Mouse (Mus musculus): Measurements from ENCODE around the gene Zfp979. TPM values are rescaled to one million over a fixed set of nuclear protein-coding genes. Genes with fewer than 3 reads are reported as not detected.
"Not testable (repeated sequence)": the region's sequence is repeated elsewhere in the genome, so short reads cannot be mapped to it uniquely, and the experiment has no call there.

Gene Zfp979
- 1 to 10 TPM; 1.2 to 1.7 TPM for total RNA-seq (2021)
- long read RNA-seq, experiment 1, partial matches to known transcripts: 4 of 6 reads
- long read RNA-seq, experiment 1, other reads (novel, unspliced or antisense): 2 of 6 reads
- long read RNA-seq, experiment 2, partial matches to known transcripts: 0 of 2 reads
- long read RNA-seq, experiment 2, other reads (novel, unspliced or antisense): 2 of 2 reads

DNA sequence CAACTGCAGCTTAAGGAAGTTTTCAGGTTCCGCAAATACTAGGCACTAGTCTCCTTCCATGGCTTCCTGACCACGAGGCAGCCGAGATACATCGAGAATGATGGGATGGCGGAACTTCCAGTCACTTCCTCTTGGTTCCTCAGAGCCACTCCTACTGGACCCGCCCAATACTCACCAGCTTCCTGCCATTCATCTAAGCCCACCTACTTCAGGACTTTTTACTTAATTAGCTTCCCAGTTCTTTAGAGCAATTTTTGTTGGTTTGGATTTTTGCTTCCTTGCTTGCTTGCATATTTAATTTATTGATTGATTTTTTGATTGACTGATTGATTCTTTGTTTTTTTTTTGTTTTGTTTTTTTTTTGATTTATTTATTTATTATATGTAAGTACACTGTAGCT, at the start of gene Zfp979:
TSS of gene Zfp979 (minus strand) at position 101 of the 400 bp plus-strand sequence.
- not testable (repeated sequence) for DNase-seq

DNA sequence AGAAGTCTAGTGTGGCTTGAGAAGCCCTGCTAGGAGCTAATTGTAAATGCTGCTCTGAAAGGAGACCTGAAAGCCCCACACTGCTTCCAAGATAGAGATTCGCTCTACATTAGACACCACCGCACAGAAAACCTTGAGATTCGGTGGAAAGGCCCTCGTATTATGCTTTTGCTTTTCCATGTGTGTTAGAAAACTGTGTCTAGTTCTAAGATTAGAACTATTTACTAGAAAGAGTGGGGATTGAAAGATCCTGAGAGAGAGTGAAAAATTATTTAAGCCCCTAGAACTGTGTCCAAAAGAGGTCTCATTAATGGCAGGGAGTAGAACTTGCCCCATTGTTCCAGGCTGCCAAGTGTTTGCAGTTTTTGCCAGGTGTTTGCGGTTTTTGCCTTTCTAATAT, 12.9 kb upstream of the Zfp979 start:
- not testable (repeated sequence) for DNase-seq

DNA sequence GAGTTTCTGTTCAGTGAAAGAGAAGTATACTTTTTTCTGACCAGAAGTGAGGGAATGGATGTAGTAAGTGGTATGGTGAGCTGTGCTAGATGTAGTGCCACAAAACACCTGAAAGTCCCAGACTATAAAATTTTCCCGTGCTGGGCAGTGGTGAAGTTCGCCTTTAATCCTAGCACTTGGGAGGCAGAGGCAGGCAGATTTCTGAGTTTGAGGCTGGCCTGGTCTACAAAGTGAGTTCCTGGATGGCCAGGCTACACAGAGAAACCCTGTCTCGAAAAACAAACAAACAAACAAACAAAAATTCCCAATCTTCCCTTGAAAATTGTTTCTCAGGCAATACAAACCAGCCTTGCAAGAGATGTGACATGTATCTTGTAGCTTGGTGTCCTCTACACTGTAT, 5.1 kb upstream of the Zfp979 start:
- not testable (repeated sequence) for DNase-seq

DNA sequence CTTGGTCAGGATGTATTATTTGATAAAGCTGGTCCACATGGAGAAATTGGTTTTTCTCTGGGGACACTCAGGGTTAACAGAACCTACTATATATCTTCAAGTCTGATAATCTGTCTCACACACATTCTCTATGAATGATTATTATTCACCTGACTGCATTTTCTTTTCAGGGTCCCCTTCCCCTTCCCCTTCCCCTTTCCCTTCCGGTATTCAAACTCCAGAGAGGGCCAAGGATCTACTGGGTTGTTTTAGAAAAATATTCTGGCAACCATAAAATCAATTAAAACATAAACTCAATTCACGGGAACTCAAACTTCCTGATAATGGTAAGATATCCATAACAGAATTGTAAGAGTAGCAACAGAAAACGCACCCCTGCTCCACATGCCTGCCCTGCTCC, 381 bp downstream of the Zfp979 start:
- DNase-seq: not testable (repeated sequence)

DNA sequence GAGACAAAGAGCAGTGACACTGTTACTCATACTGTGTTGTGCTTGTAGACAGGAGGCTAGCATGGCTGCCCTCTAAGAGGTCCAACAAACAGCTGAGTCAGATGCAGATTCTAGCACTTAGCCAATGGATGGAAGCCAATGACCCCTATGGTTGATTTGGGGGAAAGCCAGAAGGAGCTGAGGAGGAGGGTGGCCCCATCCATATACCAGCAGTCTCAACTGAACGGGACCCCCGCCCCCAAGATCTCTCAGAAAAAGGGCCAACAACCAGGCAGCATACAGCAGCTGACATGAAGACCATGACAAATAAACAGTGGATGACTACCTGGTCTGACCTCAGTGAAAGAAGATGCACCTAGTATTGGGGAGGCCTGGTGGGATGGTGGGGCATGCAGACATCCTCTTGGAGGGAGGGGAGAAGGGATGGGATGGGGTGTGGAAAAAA, 8.5 kb downstream of the Zfp979 start:
- DNase-seq: not testable (repeated sequence)

DNA sequence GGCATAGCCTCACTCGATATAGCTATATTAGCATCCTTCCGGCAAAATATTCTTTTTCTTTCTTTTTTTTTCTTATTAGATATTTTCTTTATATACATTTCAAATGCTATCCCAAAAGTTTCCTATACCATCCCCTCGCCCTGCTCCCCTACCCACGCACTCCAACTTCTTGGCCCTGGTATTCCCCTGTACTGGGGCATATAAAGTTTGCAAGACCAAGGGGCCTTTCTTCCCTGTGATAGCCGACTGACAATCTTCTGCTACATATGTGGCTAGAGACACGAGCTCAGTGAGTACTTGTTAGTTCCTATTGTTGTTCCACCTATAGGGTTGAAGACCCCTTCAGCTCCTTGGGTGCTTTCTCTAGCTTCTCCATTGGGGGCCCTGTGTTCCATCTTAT, 35.8 kb downstream of the Zfp979 start:
- DNase-seq: not testable (repeated sequence)

DNA sequence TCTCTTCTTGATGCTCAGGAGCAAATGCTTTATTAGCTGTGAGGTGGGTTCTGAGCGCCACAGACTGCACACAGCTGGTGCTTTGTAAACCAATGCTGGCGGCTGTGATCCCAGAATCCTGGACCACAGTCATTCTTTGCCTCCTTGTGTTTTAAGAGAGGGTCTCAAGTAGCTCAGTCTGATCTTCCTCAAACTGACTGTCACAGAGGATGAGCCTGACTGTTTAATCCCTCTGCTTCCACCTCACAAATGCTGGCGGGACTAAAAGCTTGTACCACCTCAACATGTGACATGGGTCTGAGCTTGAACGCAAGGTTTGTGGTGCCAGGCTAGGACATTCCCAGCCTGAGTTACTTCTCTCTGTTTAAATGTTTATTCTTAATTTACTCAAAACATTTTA, 36.8 kb downstream of the Zfp979 start:
- no peak for DNase-seq

DNA sequence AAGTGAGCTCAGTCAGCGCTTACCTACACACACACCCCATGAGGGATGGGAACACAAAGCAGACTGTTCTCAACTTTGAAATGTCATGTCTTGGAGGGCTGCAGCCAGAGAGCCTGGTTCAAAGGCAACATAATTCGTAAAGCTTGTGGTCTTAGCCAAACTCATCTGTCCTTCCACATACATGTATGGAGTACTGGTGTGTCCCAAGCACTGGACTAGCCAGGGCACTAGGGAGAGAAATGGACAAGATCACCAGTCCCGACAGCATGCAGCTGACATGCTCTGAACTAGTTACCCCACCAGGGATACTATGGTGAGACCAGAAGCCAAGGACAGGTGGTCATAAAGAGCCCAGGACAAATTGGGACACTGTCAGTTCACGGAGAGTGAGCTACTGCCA, 38.5 kb downstream of the Zfp979 start:
- no peak for DNase-seq

DNA sequence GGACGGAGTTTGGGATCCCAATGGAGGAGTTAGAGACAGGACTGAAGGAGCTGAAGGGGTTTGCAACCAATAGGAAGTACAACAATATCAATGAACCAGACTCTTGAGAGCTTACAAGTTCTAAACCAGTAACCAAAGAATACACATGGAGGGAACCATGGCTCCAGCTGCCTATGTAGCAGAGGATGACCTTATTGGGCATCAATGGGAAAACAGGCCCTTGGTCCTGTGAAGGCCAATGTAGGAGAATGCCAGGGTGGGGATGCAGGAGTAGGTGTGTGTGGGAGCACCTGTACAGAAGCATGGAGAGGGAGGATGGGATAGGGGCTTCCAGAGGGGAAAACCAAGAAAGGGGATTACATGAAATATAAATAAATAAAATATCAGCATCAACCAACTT, 40.4 kb downstream of the Zfp979 start:
- no peak for DNase-seq

DNA sequence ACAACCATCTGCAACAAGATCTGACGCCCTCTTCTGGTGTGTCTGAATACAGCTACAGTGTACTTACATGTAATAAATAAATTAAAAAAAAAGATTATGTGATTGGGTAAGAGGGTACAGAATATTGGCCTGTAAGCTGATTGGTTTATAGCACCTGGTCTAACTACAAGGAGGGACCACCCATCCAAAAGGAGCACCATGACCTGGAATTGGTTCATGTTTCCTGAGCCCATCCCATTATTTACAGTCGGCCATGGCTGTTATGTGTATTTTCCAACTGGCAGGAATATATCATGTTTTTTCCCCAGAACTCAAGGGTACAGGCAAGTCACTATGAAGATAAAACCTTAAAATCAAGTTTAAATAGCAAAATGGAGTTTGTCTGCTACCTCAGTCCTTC, 43.5 kb downstream of the Zfp979 start:
- no peak for DNase-seq

DNA sequence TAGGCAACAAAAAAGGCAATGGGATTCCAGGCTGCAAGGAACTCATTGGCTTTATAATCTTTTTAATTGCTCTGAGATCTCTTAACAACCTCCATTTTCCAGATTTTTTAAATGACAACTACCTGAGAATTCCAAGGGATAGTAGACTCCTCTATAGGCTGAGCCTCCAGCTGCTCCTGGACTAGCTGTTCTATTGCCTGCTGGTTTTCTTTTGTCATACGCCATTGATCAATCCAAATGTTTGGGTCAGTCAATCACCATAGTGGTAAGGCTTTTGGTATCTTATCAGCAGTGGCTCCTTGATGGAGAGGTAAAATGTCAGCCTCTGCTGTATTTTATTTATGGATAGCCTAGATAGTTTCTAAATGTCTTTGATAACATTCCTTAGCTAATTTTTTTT, 44.6 kb downstream of the Zfp979 start:
- DNase-seq: no peak

DNA sequence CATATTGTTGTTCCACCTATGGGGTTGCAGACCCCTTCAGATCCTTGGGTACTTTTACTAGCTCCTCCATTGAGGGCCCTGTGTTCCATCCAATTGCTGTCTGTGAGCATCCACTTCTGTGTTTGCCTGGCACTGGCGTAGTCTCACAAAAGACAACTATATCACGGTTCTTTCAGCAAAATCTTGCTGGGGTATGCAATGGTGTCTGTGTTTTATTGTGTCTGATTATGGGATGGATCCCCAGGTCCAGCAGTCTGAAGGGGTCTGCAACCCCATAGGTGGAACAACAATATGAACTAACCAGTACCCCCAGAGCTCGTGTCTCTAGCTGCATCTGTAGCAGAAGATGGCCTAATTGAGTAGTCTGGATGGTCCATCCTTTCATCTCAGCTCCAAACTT, 47.7 kb downstream of the Zfp979 start:
- DNase-seq: not testable (repeated sequence)

DNA sequence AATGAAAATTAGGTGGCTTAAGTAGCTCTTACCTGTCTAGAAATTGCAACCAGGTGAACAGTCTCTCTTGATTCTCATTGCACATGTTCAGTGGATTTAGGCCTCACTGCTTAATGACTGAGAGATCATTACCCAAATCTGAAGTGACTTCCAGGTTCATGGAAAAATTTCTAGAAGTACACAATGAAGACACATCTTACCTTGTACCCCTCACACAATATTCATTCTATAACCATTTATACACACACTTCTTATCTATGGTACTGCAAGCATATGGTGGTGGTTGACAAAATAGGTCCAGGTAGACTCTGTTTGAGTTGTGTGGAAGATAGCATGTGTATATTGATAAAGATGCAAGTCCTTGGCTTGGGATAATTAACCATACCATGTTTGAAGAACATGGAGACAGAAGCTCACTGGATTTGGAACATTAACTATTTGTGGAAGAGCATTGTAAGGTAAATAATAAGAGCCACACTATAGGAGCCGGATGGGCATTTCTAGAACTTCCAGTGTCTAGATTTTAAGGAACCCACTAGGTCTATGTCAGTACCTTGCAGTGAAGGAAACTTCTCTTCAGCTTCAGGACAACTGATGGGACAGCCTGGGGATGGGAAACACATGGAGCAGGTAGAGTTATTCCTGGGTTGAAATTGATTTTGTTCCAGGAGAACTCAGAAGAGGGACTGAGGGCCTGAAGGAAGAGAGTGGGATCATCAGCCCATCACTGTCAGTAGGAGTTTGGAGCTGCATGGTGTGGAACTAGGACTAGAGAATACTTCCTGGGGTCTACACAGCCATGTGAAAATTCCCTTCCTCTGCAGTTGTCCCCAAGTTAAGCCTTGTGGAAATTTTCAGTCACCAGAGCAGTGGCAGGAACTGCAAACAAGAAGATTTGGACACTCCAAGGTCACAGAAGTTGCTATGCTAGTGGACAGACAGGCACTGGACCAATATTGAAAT, 55.5 kb downstream of the Zfp979 start:
- DNase-seq: no peak

DNA sequence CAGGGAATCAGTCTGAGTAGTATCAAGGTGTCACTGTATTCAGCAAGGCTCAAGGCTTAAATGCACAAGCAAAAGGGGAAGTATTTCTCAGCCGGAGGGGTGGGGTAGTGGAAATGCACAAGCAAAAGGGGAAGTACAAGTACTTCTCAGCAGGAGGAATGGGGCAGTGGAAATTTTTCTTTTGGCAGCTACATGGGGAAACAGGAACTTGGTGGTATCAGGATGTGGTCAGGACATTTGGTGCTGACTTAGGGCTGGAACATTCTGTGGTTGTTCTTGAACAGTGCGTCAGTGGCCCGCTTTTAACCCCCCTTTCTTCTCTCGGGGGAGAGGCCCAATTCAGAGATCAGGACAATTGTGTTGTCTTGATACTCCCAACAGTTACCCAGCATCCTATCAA, 62.9 kb downstream of the Zfp979 start:
- not testable (repeated sequence) for DNase-seq

DNA sequence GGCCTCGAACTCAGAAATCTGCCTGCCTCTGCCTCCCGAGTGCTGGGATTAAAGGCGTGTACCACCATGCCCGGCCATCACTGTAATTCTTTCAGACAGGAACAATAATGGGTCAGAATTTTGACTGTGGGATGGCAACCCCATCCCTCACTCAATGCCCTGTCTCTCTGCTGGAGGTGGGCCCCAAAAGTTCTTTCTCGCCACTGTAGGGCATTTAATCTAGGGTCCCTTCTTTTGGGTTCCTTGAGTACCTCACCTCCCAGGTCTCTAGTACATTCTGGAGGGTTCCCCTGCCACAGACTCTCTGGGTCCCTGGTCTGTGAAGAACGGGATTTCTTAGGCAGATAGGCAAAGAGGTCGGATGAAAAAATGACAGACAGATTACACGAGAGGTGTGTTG, 71.2 kb downstream of the Zfp979 start:
- not testable (repeated sequence) for DNase-seq

DNA sequence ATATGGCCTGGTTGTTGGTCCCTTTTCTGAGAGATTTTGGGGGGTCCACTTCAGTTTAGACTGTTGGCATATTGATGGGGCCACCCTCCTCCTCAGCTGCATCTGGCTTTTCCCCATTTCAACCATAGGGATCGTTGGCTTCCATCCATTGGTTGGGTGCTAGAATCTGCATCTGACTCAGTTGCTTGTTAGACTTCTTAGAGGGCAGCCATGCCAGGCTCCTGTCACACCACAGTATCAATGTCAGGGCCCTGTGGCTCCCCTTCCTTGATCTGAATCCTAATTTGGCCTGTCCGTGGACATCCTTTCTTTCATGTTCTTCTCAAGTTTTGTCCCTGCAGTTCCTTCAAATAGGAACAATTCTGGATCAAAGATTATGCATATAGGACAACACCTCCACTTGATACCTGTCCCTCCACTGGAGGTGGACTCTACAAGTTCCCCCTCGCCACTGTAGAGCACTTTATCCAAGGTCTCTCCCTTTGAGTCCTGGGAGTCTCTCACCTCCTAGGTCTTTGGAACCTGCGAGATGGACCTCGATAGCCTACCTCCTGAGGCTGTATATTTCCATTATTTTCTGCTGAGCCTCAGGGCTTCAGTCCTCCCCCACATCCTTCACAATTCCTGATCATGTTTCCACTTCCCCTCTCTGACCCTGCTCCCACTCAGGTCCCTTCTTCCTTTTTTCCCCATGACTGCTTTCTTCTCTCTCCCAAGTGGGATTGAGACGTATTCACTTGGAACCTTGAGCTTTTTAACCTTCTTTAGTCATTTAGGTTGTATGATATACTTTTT, 76.7 kb downstream of the Zfp979 start:
- DNase-seq: no peak

Other genes with a start within 250 kb of the Zfp979 start
- gene Zfp982, start 150.1 kb downstream of the Zfp979 start, total RNA-seq (2021): 1 to 10 TPM; 4.9 to 5.1 TPM
- under 1 TPM; 0.16 to 0.47 TPM for gene Gm16503, start 102.3 kb downstream of the Zfp979 start, total RNA-seq (2021)
- not detected for gene Zfp985, start 89.2 kb downstream of the Zfp979 start, total RNA-seq (2021)
- not detected for gene Zfp534, start 60.0 kb upstream of the Zfp979 start, total RNA-seq (2021)
- 1 to 10 TPM; 1.5 to 2.3 TPM for gene Zfp984, start 167.3 kb upstream of the Zfp979 start, total RNA-seq (2021)
- gene Zfp933, start 205.9 kb upstream of the Zfp979 start, total RNA-seq (2021): 1 to 10 TPM; 7.2 to 8.5 TPM
- 1 to 10 TPM; 6.2 to 9.2 TPM for gene Miip, start 226.3 kb upstream of the Zfp979 start, total RNA-seq (2021)
- 1 to 10 TPM; 3.2 to 4.6 TPM for gene Fv1, start 226.5 kb upstream of the Zfp979 start, total RNA-seq (2021)